Mouse (Mus musculus): ENCODE measurements around the gene Tnip1.

Gene Tnip1

GRCm38 (mm10) chr11:54934198-54934597 lies 28.5 kb downstream of the Tnip1 start:
- no peak for DNase-seq (ENCODE audit: low spot score in 2 of 2)

GRCm38 (mm10) chr11:54932540-54932939 lies 30.2 kb downstream of the Tnip1 start:
- DNase-seq (ENCODE audit: low spot score in 2 of 2): no peak

- DNase-seq (ENCODE audit: low spot score in 2 of 2): peak in 1 of 2 experiments; percentile 48
Measured at GRCm38 (mm10) chr11:54931405-54932093, 31.2 kb downstream of the Tnip1 start.

GRCm38 (mm10) chr11:54930318-54930979 lies 32.3 kb downstream of the Tnip1 start:
- peak in 1 of 2 experiments; percentile 47 for DNase-seq (ENCODE audit: low spot score in 2 of 2)

- no peak for DNase-seq (ENCODE audit: low spot score in 2 of 2)
Measured at GRCm38 (mm10) chr11:54929744-54930143, 33.0 kb downstream of the Tnip1 start.

- DNase-seq (ENCODE audit: low spot score in 2 of 2): no peak
Measured at GRCm38 (mm10) chr11:54929290-54929689, 33.4 kb downstream of the Tnip1 start.

GRCm38 (mm10) chr11:54928886-54929285 lies 33.8 kb downstream of the Tnip1 start:
- DNase-seq (ENCODE audit: low spot score in 2 of 2): no peak

- no peak for DNase-seq (ENCODE audit: low spot score in 2 of 2)
Measured at GRCm38 (mm10) chr11:54928219-54928618, 34.5 kb downstream of the Tnip1 start.

GRCm38 (mm10) chr11:54927346-54928140 lies 35.2 kb downstream of the Tnip1 start:
- DNase-seq (ENCODE audit: low spot score in 2 of 2): peak in 1 of 2 experiments; percentile 67

GRCm38 (mm10) chr11:54924145-54924544 lies 38.6 kb downstream of the Tnip1 start:
- DNase-seq (ENCODE audit: low spot score in 2 of 2): no peak

- DNase-seq (ENCODE audit: low spot score in 2 of 2): no peak
Measured at GRCm38 (mm10) chr11:54922488-54922887, 40.2 kb downstream of the Tnip1 start.

- no peak for DNase-seq (ENCODE audit: low spot score in 2 of 2)
Measured at GRCm38 (mm10) chr11:54921798-54922197, 40.9 kb downstream of the Tnip1 start.

GRCm38 (mm10) chr11:54920973-54921580 lies 41.6 kb downstream of the Tnip1 start:
- DNase-seq (ENCODE audit: low spot score in 2 of 2): no peak

- no peak for DNase-seq (ENCODE audit: low spot score in 2 of 2)
Measured at GRCm38 (mm10) chr11:54920127-54920972, 42.4 kb downstream of the Tnip1 start.

GRCm38 (mm10) chr11:54918273-54918672 lies 44.4 kb downstream of the Tnip1 start:
- DNase-seq (ENCODE audit: low spot score in 2 of 2): no peak

- DNase-seq (ENCODE audit: low spot score in 2 of 2): no peak
Measured at GRCm38 (mm10) chr11:54917461-54917860, 45.3 kb downstream of the Tnip1 start.

- no peak for DNase-seq (ENCODE audit: low spot score in 2 of 2)
Measured at GRCm38 (mm10) chr11:54913841-54914240, 48.9 kb downstream of the Tnip1 start.

GRCm38 (mm10) chr11:54912503-54913316 lies 50.0 kb downstream of the Tnip1 start:
- no peak for DNase-seq (ENCODE audit: low spot score in 2 of 2)

- no peak for DNase-seq (ENCODE audit: low spot score in 2 of 2)
Measured at GRCm38 (mm10) chr11:54911671-54912502, 50.8 kb downstream of the Tnip1 start.

Measured in left cerebral cortex, adult 9 months (tissue).